Comparison of ENCODE assay signal across 8 mouse cellular contexts in the genomic region with DNA sequence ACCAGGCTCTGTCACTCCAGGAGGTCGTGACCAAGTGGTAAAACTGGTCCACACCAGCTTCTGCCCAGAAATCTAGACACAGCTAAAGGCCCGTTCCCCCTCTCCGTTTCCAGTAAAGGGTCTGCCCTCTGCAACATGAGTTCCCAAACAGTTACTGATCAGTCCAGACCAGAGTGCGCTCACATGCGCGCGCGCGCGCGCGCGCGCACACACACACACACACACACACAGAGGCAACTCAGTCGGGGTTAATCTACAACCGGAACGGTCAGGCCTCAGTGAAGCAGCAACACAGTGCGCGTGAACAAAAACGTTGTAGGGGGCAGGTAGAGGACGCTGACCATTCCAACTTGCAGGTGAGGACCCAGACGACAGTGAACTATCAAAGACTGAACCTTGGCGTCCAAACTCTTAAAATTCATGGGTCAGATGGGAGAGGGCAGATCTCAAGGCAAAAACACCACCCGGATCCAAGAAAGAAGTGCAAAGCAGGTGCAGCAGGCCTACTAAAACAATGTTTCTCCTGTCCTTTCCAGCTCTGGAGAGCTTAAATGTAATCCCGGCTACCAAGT. TPM values are rescaled to one million over a fixed set of nuclear protein-coding genes. Genes with fewer than 3 reads are reported as not detected.
DNase-seq lines count a peak whose midpoint lies in the region; ATAC-seq lines count a peak whose summit lies in the region.

No protein-coding gene starts in this region.

- H3K4me1 ChIP-seq in lung, embryonic 15.5 days, result peaks cover 65% of the 10 kb centered on the region
- peaks cover 61% of the 10 kb centered on the region for H3K4me1 ChIP-seq in limb, embryonic 13.5 days

- H3K27ac ChIP-seq in lung, embryonic 15.5 days, result peak overlapping the region; percentile 91
- no peak overlapping the region; the same call in 1 of the 2 replicates for H3K27ac ChIP-seq in limb, embryonic 13.5 days

- no peak for ATAC-seq in lung, embryonic 15.5 days (ENCODE audit: borderline replicate concordance, extremely low read depth, low FRiP score, low TSS enrichment)
- ATAC-seq in limb, embryonic 13.5 days (ENCODE audit: low FRiP score, low read depth), result no peak
- ATAC-seq in cerebellum, adult (ENCODE audit: insufficient number of reproducible peaks, low FRiP score, low TSS enrichment), result no peak

- peak overlapping the region; percentile 95 for H3K4me3 ChIP-seq in lung, embryonic 15.5 days
- H3K4me3 ChIP-seq in limb, embryonic 13.5 days, result peak overlapping the region; percentile 72

- H3K27me3 ChIP-seq in lung, embryonic 15.5 days, result no peaks in the 10 kb centered on the region
- H3K27me3 ChIP-seq in limb, embryonic 13.5 days, result peaks cover 37% of the 10 kb centered on the region
- no peaks in the 10 kb centered on the region for H3K27me3 ChIP-seq in splenic B cell, adult 2 months (ENCODE audit: control insufficient read depth, insufficient read depth, low read length, poor library complexity, severe bottlenecking)

- peak overlapping the region; percentile 95 for H3K4me2 ChIP-seq in lung, embryonic 15.5 days
- peak overlapping the region; percentile 99 for H3K4me2 ChIP-seq in limb, embryonic 13.5 days (replicated peaks)

- no peaks in the 10 kb centered on the region for H3K9me3 ChIP-seq in lung, embryonic 15.5 days
- no peaks in the 10 kb centered on the region for H3K9me3 ChIP-seq in limb, embryonic 13.5 days

- DNase-seq in lung, postnatal 14 days, result no peak
- DNase-seq in heart, postnatal 36 days, result peak; percentile 23 to 32
- DNase-seq in splenic B cell, adult 2 months (ENCODE audit: low read depth, low spot score), result peak; percentile 27
- no peak for DNase-seq in frontal cortex, postnatal 36 days (ENCODE audit: low spot score in 2 of 2)
- no peak for DNase-seq in left cerebral cortex, postnatal 25 days (ENCODE audit: low spot score in 2 of 2)

- peak overlapping the region; percentile 96 for H3K9ac ChIP-seq in lung, embryonic 15.5 days
- H3K9ac ChIP-seq in limb, embryonic 13.5 days, result peak overlapping the region; percentile 74

- 2% methylated on average over 25 of the region's 25 CpGs for WGBS in lung, embryonic 15.5 days
- 2% methylated on average over 25 of the region's 25 CpGs for WGBS in limb, embryonic 13.5 days

- intact Hi-C loops in heart, postnatal 36 days (cut with DNase I), result loop anchor here (1.0 kb wide), 2 partner anchors 17 to 31 kb away; a partner anchor contains a TSS
- intact Hi-C loops in left cerebral cortex, postnatal 25 days (cut with DNase I), result no loop called here

- H3K36me3 ChIP-seq in lung, embryonic 15.5 days, result no peaks in the 10 kb centered on the region
- no peaks in the 10 kb centered on the region for H3K36me3 ChIP-seq in limb, embryonic 13.5 days
- no peaks in the 10 kb centered on the region for H3K36me3 ChIP-seq in splenic B cell, adult 2 months (ENCODE audit: control insufficient read depth, insufficient read depth, low read length, poor library complexity, severe bottlenecking)

RNA-seq across cellular contexts. Expression of a gene that starts 0.9 kb away (rescaled TPM):
- polyA plus RNA-seq in lung, embryonic 15.5 days (2015; fragmentation: Nextera tagmentation; extraction: Ambion mirVana), result 156 and 158 TPM in 2 replicates
- 10 to 100 TPM; 18.2 to 19.5 TPM for total RNA-seq in heart, postnatal 36 days (2021)
- 38.3 and 41.5 TPM in 2 replicates for polyA plus RNA-seq in limb, embryonic 13.5 days (2015; fragmentation: Nextera tagmentation; extraction: Ambion mirVana)
- 1 to 10 TPM in 1 of 2 experiments, under 1 TPM in 1; 0.96 to 1.4 TPM for total RNA-seq in left cerebral cortex, postnatal 25 days (2021)

RNA-seq across cellular contexts. Expression of a gene that starts 24.7 kb away (rescaled TPM):
- 0.14 and 0.26 TPM in 2 replicates for polyA plus RNA-seq in lung, embryonic 15.5 days (2015; fragmentation: Nextera tagmentation; extraction: Ambion mirVana)
- total RNA-seq in heart, postnatal 36 days (2021), result not detected
- 0.74 and 0.92 TPM in 2 replicates for polyA plus RNA-seq in limb, embryonic 13.5 days (2015; fragmentation: Nextera tagmentation; extraction: Ambion mirVana)
- total RNA-seq in left cerebral cortex, postnatal 25 days (2021), result not detected

RNA-seq across cellular contexts. Expression of a gene that starts 30.5 kb away (rescaled TPM):
- 137 and 140 TPM in 2 replicates for polyA plus RNA-seq in lung, embryonic 15.5 days (2015; fragmentation: Nextera tagmentation; extraction: Ambion mirVana)
- 10 to 100 TPM; 45.9 to 46.8 TPM for total RNA-seq in heart, postnatal 36 days (2021)
- polyA plus RNA-seq in limb, embryonic 13.5 days (2015; fragmentation: Nextera tagmentation; extraction: Ambion mirVana), result 159 and 164 TPM in 2 replicates
- 10 to 100 TPM; 49.4 to 54.6 TPM for total RNA-seq in left cerebral cortex, postnatal 25 days (2021)

RNA-seq across cellular contexts. Expression of a gene that starts 48.4 kb away (rescaled TPM):
- polyA plus RNA-seq in lung, embryonic 15.5 days (2015; fragmentation: Nextera tagmentation; extraction: Ambion mirVana), result 11.4 and 11.8 TPM in 2 replicates
- total RNA-seq in heart, postnatal 36 days (2021), result not detected
- 3.2 and 3.6 TPM in 2 replicates for polyA plus RNA-seq in limb, embryonic 13.5 days (2015; fragmentation: Nextera tagmentation; extraction: Ambion mirVana)
- 1 to 10 TPM; 2.1 to 2.6 TPM for total RNA-seq in left cerebral cortex, postnatal 25 days (2021)

Comparison
In these comparisons a context has a peak if more than half of its experiments do, and no peak if none do; other contexts are left out.
1. DNase-seq: peak in heart, postnatal 36 days (2 of 2) and splenic B cell, adult 2 months (single experiment); none in lung, postnatal 14 days (single experiment), frontal cortex, postnatal 36 days (0 of 2) and left cerebral cortex, postnatal 25 days (0 of 2).
2. RNA of a gene that starts 0.9 kb away (total RNA-seq): 18.2 to 19.5 TPM in heart, postnatal 36 days; 0.96 to 1.4 TPM in left cerebral cortex, postnatal 25 days; every median in the first group is over 4 times any median in the second.